Mouse (Mus musculus): ENCODE measurements around the gene Aip.

- no peak for TF ChIP-seq CTCF (IDR thresholded peaks at IDR 0.05)
- no peak for TF ChIP-seq EP300 (IDR thresholded peaks at IDR 0.05)
These were observed 37.2 kb upstream of the Aip start, which contains the start of gene Rps6kb2 for GRCm38 (mm10) chr19:4162646-4163542.
